Mouse (Mus musculus): ENCODE data around the gene Trim17. TPM values are rescaled to one million over a fixed set of nuclear protein-coding genes. Genes with fewer than 3 reads are reported as not detected.
"Not testable (repeated sequence)": the region's sequence is repeated elsewhere in the genome, so short reads cannot be mapped to it uniquely, and the experiment has no call there.

Gene Trim17
- total RNA-seq, 4 experiments from 2014 or later = 0.21 to 0.59 (median 0.46) TPM

GRCm38 (mm10) chr11:58947798-58948528, 6.5 kb upstream of the Trim17 start:
- DNase-seq = no peak

DNA sequence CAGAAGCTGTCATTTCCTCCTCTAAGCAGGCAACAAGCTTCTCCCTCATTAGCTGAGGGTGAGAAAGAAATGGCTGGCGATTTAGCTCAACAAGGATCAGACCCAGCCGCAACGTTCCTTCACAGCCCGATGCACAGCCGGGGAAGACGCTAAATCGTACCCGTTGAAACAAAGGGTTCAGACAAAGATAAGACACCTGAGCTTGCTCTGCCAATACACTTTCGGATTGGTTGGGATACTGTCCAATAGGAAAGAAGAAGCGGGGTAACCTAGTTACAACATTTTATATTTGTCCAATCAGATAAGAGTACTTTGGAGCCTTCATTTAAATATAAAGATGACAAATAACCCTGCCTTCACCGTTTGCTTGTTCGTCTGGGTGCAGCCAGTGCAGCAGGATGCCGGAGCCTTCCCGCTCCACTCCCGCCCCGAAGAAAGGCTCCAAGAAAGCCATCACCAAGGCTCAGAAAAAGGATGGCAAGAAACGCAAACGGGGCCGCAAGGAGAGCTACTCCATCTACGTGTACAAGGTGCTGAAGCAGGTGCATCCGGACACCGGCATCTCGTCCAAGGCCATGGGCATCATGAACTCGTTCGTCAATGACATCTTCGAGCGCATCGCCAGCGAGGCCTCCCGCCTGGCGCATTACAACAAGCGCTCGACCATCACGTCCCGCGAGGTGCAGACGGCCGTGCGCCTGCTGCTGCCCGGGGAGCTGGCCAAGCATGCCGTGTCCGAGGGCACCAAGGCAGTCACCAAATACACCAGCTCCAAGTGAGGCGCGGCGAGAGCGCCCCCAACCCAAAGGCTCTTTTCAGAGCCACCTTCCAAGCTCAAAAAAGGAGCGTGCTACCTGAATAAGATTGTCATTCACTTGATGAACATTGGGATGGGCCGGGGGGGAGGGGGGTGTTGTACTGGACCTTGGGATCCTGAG, 5.7 kb upstream of the Trim17 start, which contains the start of gene Hist3h2ba:
Gene Hist3h2ba, plus strand, starts transcription at position 379 of the 938 bp plus-strand sequence.
- peak; percentile 35 for DNase-seq

GRCm38 (mm10) chr11:58949480-58950431, 4.7 kb upstream of the Trim17 start:
- no peak for DNase-seq

GRCm38 (mm10) chr11:58951210-58951609, 3.3 kb upstream of the Trim17 start:
- no peak for DNase-seq

- no peak for DNase-seq
These were observed 925 bp upstream of the Trim17 start for GRCm38 (mm10) chr11:58953351-58954169.

DNA sequence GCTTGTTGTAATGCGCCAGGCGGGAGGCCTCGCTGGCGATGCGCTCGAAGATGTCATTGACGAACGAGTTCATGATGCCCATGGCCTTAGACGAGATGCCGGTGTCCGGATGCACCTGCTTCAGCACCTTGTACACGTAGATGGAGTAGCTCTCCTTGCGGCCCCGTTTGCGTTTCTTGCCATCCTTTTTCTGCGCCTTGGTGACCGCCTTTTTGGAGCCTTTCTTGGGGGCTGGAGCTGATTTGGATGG, 390 bp upstream of the Trim17 start:
- DNase-seq = not testable (repeated sequence)

- DNase-seq = no peak
These were observed 820 bp downstream of the Trim17 start for GRCm38 (mm10) chr11:58955143-58955867.

GRCm38 (mm10) chr11:58955868-58956257, 1.4 kb downstream of the Trim17 start:
- no peak for DNase-seq

- no peak for DNase-seq
These were observed 2.9 kb downstream of the Trim17 start for GRCm38 (mm10) chr11:58957226-58957914.

GRCm38 (mm10) chr11:58958536-58958935, 4.1 kb downstream of the Trim17 start:
- DNase-seq = no peak

DNA sequence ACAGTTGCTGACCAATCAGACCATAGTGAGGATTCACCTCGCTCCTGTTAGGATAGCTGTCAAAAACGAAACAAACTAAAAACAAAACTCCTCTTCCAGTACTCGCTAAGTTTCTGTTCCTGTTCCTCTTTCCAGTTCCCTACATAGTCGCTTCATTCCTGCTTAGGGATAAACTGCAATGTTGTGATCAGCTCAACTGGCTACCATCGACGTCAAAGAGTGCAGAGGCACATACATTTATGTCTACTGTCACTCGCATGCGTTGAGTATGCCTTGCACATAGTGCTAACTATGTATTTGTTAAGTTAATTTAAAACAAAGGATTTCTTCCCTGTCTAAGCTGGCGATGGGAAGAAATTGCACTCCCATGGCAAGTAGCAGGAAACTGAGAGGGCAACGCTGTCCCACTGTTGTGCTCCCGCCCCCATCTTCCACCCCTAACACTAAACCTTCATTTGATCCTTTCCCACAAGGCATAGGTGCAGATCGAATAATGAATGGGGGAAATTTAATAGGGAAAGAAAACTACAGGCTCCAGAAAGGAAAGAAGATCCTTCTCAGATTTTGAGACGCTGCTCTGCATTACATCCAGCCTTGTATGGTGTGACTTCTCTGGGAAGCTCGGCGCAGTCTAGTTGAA, 4.8 kb downstream of the Trim17 start:
- no peak for DNase-seq

DNA sequence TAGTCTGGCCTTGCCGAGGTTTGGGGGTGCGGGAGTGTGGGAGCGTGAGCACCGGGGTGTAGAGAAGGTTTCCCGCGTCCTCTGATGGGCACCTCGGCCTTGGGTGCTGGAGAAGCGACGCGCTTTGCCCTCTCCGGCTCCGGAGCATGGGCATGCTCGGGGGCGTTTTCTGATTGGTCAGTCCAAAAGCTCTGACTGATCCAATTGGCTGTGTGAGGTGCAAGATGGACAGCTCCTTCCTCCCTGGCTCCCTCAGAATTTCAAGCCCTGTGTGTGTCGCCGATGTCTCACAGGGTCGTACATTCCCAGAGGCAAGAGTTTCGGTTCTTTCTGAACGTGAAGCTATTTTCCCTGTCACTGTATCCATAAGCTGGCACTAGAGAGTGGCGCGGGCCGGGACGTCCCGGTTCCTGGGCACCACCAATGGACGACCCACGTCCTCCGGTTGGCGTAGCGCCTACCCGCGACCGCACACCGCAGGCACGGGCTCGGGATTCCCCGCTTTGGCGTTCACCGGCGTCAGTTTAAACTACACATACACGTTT, 5.5 kb downstream of the Trim17 start:
- peak; percentile 78 for DNase-seq

GRCm38 (mm10) chr11:58961364-58962177, 7.1 kb downstream of the Trim17 start:
- DNase-seq = no peak

GRCm38 (mm10) chr11:58963543-58963942, 9.1 kb downstream of the Trim17 start:
- no peak for DNase-seq

GRCm38 (mm10) chr11:58964216-58964615, 9.7 kb downstream of the Trim17 start:
- DNase-seq = no peak

- DNase-seq = no peak
These were observed 10.7 kb downstream of the Trim17 start for GRCm38 (mm10) chr11:58965001-58965760.

- no peak for DNase-seq
These were observed 12.9 kb downstream of the Trim17 start for GRCm38 (mm10) chr11:58967346-58967745.

- no peak for DNase-seq
These were observed 14.1 kb downstream of the Trim17 start for GRCm38 (mm10) chr11:58968551-58968950.

Data from adrenal gland, adult 8-10 months (tissue).